Mouse (Mus musculus): ENCODE data around the gene Ncoa7. TPM values are rescaled to one million over a fixed set of nuclear protein-coding genes. Genes with fewer than 3 reads are reported as not detected.

The Ncoa7 gene
- polyA plus RNA-seq, 1 experiment: 3.9 TPM

DNA sequence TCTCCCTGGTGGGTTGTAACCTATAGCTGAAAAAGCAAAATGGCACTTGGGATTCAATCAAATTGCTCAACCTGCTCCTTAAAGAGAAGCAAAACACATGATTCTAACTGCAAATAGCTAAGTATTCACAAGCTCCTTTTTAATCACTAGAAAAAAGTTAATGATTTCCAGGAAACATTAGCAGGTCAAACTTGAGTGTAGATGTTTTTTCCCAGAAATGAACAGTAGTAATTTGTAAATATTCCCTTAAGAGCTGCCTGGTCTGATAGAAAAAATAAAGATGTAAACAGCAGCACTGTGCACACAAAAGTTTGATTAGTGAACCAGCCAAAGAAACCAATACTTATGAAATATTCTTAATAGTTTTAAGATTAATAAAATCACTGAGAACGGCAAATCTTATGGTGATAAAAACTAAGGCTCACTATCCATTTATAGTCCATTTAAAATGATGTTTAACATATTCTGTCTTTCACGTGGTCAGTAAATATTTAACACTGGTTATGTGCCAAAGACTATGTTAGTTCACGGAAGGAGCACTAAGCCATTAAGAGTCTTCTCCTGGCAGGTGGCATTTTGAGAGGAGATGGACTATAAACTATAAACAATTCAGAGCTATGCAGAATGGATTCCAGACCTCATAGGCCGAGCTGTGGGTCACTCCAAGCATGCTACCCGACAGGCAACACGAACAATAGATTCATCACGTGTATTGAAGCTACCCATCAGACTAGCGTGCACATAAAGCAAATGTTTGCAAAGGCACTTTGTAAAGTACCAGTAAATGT, 43.6 kb downstream of the Ncoa7 start:
- no peaks in the 10 kb centered on the region for H3K79me2 ChIP-seq (ENCODE audit: control insufficient read depth, insufficient read depth)
- H3K79me3 ChIP-seq (ENCODE audit: low read depth): no peaks in the 10 kb centered on the region
- no peak for TF ChIP-seq FOSL1 (IDR thresholded peaks at IDR 0.05; ENCODE audit: insufficient read depth, low read length, poor library complexity, severe bottlenecking)
- TF ChIP-seq CEBPB (IDR thresholded peaks at IDR 0.05; ENCODE audit: low read depth): no peak
- no peak for TF ChIP-seq USF1 (IDR thresholded peaks at IDR 0.05; ENCODE audit: low read depth)
- no peak for TF ChIP-seq MYOD1 (IDR thresholded peaks at IDR 0.05; ENCODE audit: control insufficient read depth, insufficient read length, low read depth)
- TF ChIP-seq CTCF (IDR thresholded peaks at IDR 0.05; ENCODE audit: control insufficient read depth, insufficient read depth, insufficient read length): no peak
- TF ChIP-seq MAX (IDR thresholded peaks at IDR 0.05): no peak
- TF ChIP-seq MYOG (IDR thresholded peaks at IDR 0.05; ENCODE audit: control insufficient read depth, extremely low read depth, insufficient read length): no peak
- no peak overlapping the region for H3K4me3 ChIP-seq (ENCODE audit: insufficient read depth, poor library complexity, severe bottlenecking)
- no peaks in the 10 kb centered on the region for H3K27me3 ChIP-seq (ENCODE audit: control insufficient read depth, insufficient read depth, insufficient read length)
- H3K36me3 ChIP-seq (ENCODE audit: control insufficient read depth, insufficient read depth): no peaks in the 10 kb centered on the region
- H3ac ChIP-seq (ENCODE audit: control insufficient read depth, insufficient read length, low read depth): no peak overlapping the region

DNA sequence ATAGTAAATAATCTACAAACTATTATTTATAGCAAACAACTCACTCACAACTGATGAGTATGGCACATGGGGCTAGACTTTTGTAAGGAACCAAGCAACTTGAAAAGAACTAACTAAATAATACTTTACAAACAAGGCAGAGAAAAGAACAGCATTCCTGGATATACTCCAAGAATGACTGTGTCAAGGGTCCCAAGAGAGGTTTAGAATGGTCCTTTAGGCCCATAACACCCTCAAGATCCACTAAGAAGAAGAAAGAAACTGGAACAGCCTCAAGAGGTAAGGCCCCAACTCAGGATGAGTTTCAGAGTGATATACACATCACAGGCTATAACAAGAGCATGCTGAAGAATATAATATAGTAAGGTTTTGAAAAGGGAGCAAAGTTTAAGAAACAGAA, 47.1 kb downstream of the Ncoa7 start:
- Histone ChIP-seq H3K36me3 (ENCODE audit: control insufficient read depth, insufficient read depth) (no peaks in the 10 kb centered on the region), H3K4me3 (ENCODE audit: insufficient read depth, poor library complexity, severe bottlenecking) (no peak overlapping the region), H3K79me3 (ENCODE audit: low read depth) (no peaks in the 10 kb centered on the region), H3ac (ENCODE audit: control insufficient read depth, insufficient read length, low read depth) (no peak overlapping the region), H3K27me3 (ENCODE audit: control insufficient read depth, insufficient read depth, insufficient read length) (no peaks in the 10 kb centered on the region), H3K79me2 (ENCODE audit: control insufficient read depth, insufficient read depth) (no peaks in the 10 kb centered on the region)
- no peak for TF ChIP-seq FOSL1 (IDR thresholded peaks at IDR 0.05; ENCODE audit: insufficient read depth, low read length, poor library complexity, severe bottlenecking)
- TF ChIP-seq MYOD1 (IDR thresholded peaks at IDR 0.05; ENCODE audit: control insufficient read depth, insufficient read length, low read depth): no peak

DNA sequence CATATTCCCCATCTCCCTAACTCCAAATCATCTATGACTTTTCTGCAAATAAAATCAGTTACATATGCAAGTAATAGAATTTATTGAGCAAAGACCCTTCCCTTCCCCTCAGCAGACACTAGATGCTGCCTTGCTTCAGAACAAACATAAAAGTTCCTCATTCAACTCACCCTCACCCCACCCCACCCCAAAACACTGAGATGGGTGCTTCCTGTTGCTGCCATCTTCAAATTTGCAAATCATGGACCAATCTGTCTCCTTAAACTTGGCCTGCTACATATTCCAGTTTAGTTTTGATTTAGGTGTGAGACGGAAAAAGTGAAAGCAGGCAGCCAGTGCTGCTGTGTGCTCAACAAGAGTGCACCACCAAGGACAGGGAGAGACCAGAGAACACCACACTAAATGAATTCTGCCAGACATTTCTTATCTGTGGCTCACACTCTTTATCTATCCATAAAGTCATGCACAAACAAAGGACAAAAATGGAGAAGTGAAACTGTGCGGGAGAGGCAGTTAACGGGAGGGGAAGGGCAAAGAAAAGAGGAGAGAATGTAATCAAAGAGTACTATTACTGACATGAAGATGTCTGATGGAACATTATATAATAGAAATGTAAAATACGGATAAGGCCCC, 48.2 kb downstream of the Ncoa7 start:
- no peak for TF ChIP-seq USF1 (IDR thresholded peaks at IDR 0.05; ENCODE audit: low read depth)
- TF ChIP-seq CTCF (IDR thresholded peaks at IDR 0.05; ENCODE audit: control insufficient read depth, insufficient read depth, insufficient read length): no peak
- no peak for TF ChIP-seq CEBPB (IDR thresholded peaks at IDR 0.05; ENCODE audit: low read depth)
- no peak for TF ChIP-seq MAX (IDR thresholded peaks at IDR 0.05)
- no peak for TF ChIP-seq FOSL1 (IDR thresholded peaks at IDR 0.05; ENCODE audit: insufficient read depth, low read length, poor library complexity, severe bottlenecking)
- TF ChIP-seq MYOG (IDR thresholded peaks at IDR 0.05; ENCODE audit: control insufficient read depth, extremely low read depth, insufficient read length): no peak
- no peak for TF ChIP-seq MYOD1 (IDR thresholded peaks at IDR 0.05; ENCODE audit: control insufficient read depth, insufficient read length, low read depth)
- no peaks in the 10 kb centered on the region for H3K27me3 ChIP-seq (ENCODE audit: control insufficient read depth, insufficient read depth, insufficient read length)
- no peak overlapping the region for H3ac ChIP-seq (ENCODE audit: control insufficient read depth, insufficient read length, low read depth)

DNA sequence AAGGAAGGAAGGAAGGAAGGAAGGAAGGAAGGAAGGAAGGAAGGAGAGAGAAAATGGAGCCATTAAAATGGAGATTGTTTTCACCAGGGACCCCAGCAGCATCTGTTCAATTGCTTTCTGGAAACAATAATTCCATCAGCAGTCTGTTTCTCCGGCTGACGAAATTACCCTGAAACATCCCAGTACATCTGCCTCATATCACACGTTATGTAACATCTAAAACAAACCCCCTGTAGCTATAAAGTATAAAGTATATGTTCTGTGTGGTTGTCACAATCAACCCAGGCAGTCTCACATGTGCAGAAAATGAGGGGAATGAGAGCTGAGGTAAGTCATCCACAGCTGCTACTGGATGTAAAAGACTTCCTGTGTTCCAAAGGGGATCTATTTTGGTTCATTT, 49.0 kb downstream of the Ncoa7 start:
- no peak overlapping the region for H3K4me3 ChIP-seq (ENCODE audit: insufficient read depth, poor library complexity, severe bottlenecking)
- no peak for TF ChIP-seq MYOG (IDR thresholded peaks at IDR 0.05; ENCODE audit: control insufficient read depth, extremely low read depth, insufficient read length)
- TF ChIP-seq FOSL1 (IDR thresholded peaks at IDR 0.05; ENCODE audit: insufficient read depth, low read length, poor library complexity, severe bottlenecking): no peak
- no peak for TF ChIP-seq MAX (IDR thresholded peaks at IDR 0.05)
- TF ChIP-seq CTCF (IDR thresholded peaks at IDR 0.05; ENCODE audit: control insufficient read depth, insufficient read depth, insufficient read length): no peak
- no peak for TF ChIP-seq USF1 (IDR thresholded peaks at IDR 0.05; ENCODE audit: low read depth)
- TF ChIP-seq CEBPB (IDR thresholded peaks at IDR 0.05; ENCODE audit: low read depth): no peak
- no peak for TF ChIP-seq MYOD1 (IDR thresholded peaks at IDR 0.05; ENCODE audit: control insufficient read depth, insufficient read length, low read depth)
- no peak overlapping the region for H3ac ChIP-seq (ENCODE audit: control insufficient read depth, insufficient read length, low read depth)
- H3K27me3 ChIP-seq (ENCODE audit: control insufficient read depth, insufficient read depth, insufficient read length): no peaks in the 10 kb centered on the region
- no peaks in the 10 kb centered on the region for H3K36me3 ChIP-seq (ENCODE audit: control insufficient read depth, insufficient read depth)
- H3K79me2 ChIP-seq (ENCODE audit: control insufficient read depth, insufficient read depth): no peaks in the 10 kb centered on the region
- H3K79me3 ChIP-seq (ENCODE audit: low read depth): no peaks in the 10 kb centered on the region

More for the DNA sequence above, 48.2 kb downstream of the Ncoa7 start:
- Histone ChIP-seq H3K79me3 (ENCODE audit: low read depth) (no peaks in the 10 kb centered on the region), H3K36me3 (ENCODE audit: control insufficient read depth, insufficient read depth) (no peaks in the 10 kb centered on the region), H3K79me2 (ENCODE audit: control insufficient read depth, insufficient read depth) (no peaks in the 10 kb centered on the region), H3K4me3 (ENCODE audit: insufficient read depth, poor library complexity, severe bottlenecking) (no peak overlapping the region)

DNA sequence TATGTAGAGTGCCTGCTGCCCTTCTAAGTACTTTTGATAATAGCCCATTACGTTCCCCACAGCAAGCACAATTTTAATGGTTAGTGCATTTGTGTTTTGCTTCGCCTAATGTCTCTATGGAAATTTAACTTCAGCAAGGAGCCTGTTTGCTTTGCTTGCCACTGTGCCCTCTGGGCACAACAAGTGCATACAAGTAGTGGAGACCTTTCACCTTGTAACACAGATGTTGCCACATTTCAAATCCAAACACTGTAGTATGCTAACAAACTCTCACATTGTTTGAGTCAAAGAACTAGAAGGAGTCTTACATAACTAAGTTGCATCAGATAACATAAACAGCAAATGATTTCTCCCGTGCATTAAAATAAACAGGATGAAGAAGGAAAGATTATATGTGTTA, 50.6 kb downstream of the Ncoa7 start:
- no peak overlapping the region for H3K4me3 ChIP-seq (ENCODE audit: insufficient read depth, poor library complexity, severe bottlenecking)
- no peak overlapping the region for H3ac ChIP-seq (ENCODE audit: control insufficient read depth, insufficient read length, low read depth)
- no peaks in the 10 kb centered on the region for H3K79me3 ChIP-seq (ENCODE audit: low read depth)
- no peaks in the 10 kb centered on the region for H3K36me3 ChIP-seq (ENCODE audit: control insufficient read depth, insufficient read depth)
- TF ChIP-seq MYOD1 (IDR thresholded peaks at IDR 0.05; ENCODE audit: control insufficient read depth, insufficient read length, low read depth): no peak
- TF ChIP-seq USF1 (IDR thresholded peaks at IDR 0.05; ENCODE audit: low read depth): no peak
- TF ChIP-seq FOSL1 (IDR thresholded peaks at IDR 0.05; ENCODE audit: insufficient read depth, low read length, poor library complexity, severe bottlenecking): no peak
- no peak for TF ChIP-seq MYOG (IDR thresholded peaks at IDR 0.05; ENCODE audit: control insufficient read depth, extremely low read depth, insufficient read length)
- TF ChIP-seq CEBPB (IDR thresholded peaks at IDR 0.05; ENCODE audit: low read depth): no peak
- TF ChIP-seq CTCF (IDR thresholded peaks at IDR 0.05; ENCODE audit: control insufficient read depth, insufficient read depth, insufficient read length): no peak
- no peak for TF ChIP-seq MAX (IDR thresholded peaks at IDR 0.05)
- no peaks in the 10 kb centered on the region for H3K27me3 ChIP-seq (ENCODE audit: control insufficient read depth, insufficient read depth, insufficient read length)
- peaks cover 7% of the 10 kb centered on the region for H3K79me2 ChIP-seq (ENCODE audit: control insufficient read depth, insufficient read depth)

All from C2C12 (cell line).